Mouse (Mus musculus) ZHBTc4 (cell line): Measurements from ENCODE around the gene Sult3a1.
"Not testable (repeated sequence)": the region's sequence is repeated elsewhere in the genome, so short reads cannot be mapped to it uniquely, and the experiment has no call there.

Experiments
- DNase-seq: peaks from one replicate; pipeline ENCODE4 v3.0.0-alpha.2; 2011; ENCODE audit warnings: low read depth, low spot score

Sult3a1 gene

GRCm38 (mm10) chr10:33857421-33857820 is at the start of gene Sult3a1:
Gene Sult3a1 (plus strand): TSS chr10:33857721.
- no peak for DNase-seq

GRCm38 (mm10) chr10:33811807-33812206 is 45.7 kb upstream of the Sult3a1 start:
- no peak for DNase-seq

- DNase-seq = no peak
These were observed 43.3 kb upstream of the Sult3a1 start for GRCm38 (mm10) chr10:33814266-33814665.

- no peak for DNase-seq
These were observed 40.6 kb upstream of the Sult3a1 start for GRCm38 (mm10) chr10:33816923-33817322.

GRCm38 (mm10) chr10:33820892-33821291 is 36.6 kb upstream of the Sult3a1 start:
- DNase-seq = peak; percentile 1

- no peak for DNase-seq
These were observed 8.5 kb downstream of the Sult3a1 start for GRCm38 (mm10) chr10:33865994-33866393.

- DNase-seq = peak; percentile 51
These were observed 12.9 kb downstream of the Sult3a1 start for GRCm38 (mm10) chr10:33870441-33870840.

- no peak for DNase-seq
These were observed 15.3 kb downstream of the Sult3a1 start for GRCm38 (mm10) chr10:33872672-33873398.

GRCm38 (mm10) chr10:33882411-33882810 is 24.9 kb downstream of the Sult3a1 start:
- DNase-seq = peak; percentile 71

GRCm38 (mm10) chr10:33901520-33901919 is 44.0 kb downstream of the Sult3a1 start:
- DNase-seq = not testable (repeated sequence)

- DNase-seq = peak; percentile 93
These were observed 47.3 kb downstream of the Sult3a1 start, which contains the start of gene Rsph4a for GRCm38 (mm10) chr10:33904530-33905481. Gene Rsph4a (plus strand): TSS chr10:33905111.

- DNase-seq = peak; percentile 70
These were observed 48.0 kb downstream of the Sult3a1 start for GRCm38 (mm10) chr10:33905489-33905888.
